Mouse (Mus musculus): ENCODE data around the gene Crym. TPM values are rescaled to one million over a fixed set of nuclear protein-coding genes. Genes with fewer than 3 reads are reported as not detected.
A peak's percentile ranks its signal among the peaks of the same experiment; 100 is the strongest.

Crym gene
- polyA plus RNA-seq, 1 experiment = 15.6 TPM

DNA sequence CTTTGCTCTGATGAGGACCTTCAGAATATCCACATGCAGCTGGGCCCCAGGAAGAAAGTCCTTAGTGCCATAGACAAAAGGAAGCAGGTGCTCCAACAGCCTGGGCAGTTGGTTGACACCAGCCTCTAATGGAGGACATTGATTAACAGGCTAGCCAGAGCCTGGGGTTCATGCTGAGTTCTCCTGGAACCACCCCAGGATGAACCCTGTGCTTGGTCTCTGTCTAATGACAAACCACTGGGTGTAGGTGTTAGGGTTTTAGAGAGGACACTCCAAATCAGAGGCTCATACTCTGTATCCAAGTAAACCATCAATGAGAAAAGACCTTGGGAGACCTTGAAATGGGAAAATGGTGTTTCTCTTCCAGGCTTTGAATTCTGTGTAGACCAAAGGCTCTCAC is 19.0 kb downstream of the Crym start:
- no peak for DNase-seq (ENCODE audit: low read depth)
- no peak for TF ChIP-seq POLR2A (IDR thresholded peaks at IDR 0.05; ENCODE audit: borderline replicate concordance, extremely low read depth, insufficient read depth, insufficient read length, poor library complexity, severe bottlenecking)
- no peak for TF ChIP-seq CTCF (IDR thresholded peaks at IDR 0.05; ENCODE audit: borderline replicate concordance, extremely low read depth, insufficient read depth, insufficient read length)

DNA sequence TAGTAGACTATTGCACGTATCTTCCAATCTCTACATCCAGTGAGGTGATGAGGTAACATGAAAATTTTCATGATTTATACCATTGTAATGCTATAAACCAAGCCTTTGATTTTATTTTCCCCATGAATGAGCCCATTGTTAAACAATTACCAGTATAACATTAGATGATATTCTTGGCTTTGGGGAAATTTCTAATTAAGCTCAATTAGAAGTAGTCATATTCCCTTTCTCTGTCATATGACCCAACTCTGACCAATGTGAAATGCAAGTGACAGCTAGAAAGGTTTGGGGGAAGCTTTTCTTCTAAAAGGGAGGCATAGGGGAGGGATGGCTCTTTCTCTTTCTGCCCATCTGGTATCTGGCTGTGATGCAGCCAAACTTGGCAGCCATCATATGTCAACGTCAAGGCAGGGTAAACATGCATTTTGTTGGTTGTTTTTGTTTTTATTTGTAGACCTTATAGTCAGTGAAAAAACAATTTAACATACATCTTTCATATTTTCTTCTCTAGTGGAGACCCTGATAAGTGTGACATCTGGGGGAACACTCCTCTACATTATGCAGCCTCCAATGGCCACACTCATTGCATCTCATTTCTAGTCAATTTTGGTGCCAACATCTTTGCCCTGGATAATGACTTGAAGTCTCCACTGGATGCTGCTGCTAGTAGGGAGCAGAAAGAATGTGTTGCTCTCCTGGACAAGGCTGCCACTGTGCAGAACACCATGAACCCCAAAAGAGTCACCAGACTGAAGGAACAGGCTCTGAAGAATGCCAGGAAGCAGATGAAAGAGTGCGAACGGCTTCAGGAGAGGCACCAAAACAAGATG is 20.3 kb downstream of the Crym start:
- TF ChIP-seq POLR2A (IDR thresholded peaks at IDR 0.05; ENCODE audit: borderline replicate concordance, extremely low read depth, insufficient read depth, insufficient read length, poor library complexity, severe bottlenecking) (no peak), CTCF (IDR thresholded peaks at IDR 0.05; ENCODE audit: borderline replicate concordance, extremely low read depth, insufficient read depth, insufficient read length) (no peak)
- DNase-seq (ENCODE audit: low read depth) = peak; percentile 58

DNA sequence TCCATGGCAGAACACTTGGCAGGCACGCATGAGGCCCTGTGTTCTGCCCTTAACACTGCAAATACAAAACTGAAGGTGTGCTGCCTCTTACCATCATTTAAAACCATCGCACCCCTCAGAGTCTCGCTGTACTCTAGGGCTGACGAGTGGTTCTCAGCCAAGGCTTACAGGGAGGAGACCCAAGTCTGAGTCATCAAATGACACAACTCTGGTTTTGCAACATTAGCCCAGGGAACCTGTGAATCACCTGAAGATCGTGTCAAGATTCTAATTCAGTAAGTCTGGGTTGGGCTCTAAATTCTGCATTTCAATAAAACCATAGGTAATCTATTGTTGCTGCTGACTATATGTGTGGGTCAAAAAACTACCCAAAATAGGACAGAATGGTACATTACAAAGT is 21.4 kb downstream of the Crym start:
- no peak for DNase-seq (ENCODE audit: low read depth)
- TF ChIP-seq POLR2A (IDR thresholded peaks at IDR 0.05; ENCODE audit: borderline replicate concordance, extremely low read depth, insufficient read depth, insufficient read length, poor library complexity, severe bottlenecking) (no peak), CTCF (IDR thresholded peaks at IDR 0.05; ENCODE audit: borderline replicate concordance, extremely low read depth, insufficient read depth, insufficient read length) (no peak)

DNA sequence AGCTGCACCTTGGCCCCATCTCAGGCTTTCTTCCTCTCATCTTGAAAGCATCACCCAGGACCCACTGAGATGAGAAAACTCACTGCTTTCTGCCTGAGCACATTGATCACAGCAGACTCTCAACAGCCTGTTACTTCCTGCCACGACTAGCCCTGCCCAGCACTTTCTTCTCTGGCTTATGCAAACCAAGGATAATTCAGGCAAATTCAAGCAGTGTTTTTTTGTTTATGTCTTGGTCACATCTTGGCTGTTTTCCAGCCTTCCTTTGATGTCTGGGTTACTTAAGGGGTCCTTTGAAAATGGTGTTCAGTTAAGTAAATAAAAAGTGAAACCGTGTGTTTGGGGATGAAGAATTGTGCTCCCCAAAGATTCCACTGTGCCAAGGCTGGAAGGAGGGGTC is 23.0 kb downstream of the Crym start:
- no peak for TF ChIP-seq CTCF (IDR thresholded peaks at IDR 0.05; ENCODE audit: borderline replicate concordance, extremely low read depth, insufficient read depth, insufficient read length)
- TF ChIP-seq POLR2A (IDR thresholded peaks at IDR 0.05; ENCODE audit: borderline replicate concordance, extremely low read depth, insufficient read depth, insufficient read length, poor library complexity, severe bottlenecking) = no peak
- peak; percentile 80 for DNase-seq (ENCODE audit: low read depth)

DNA sequence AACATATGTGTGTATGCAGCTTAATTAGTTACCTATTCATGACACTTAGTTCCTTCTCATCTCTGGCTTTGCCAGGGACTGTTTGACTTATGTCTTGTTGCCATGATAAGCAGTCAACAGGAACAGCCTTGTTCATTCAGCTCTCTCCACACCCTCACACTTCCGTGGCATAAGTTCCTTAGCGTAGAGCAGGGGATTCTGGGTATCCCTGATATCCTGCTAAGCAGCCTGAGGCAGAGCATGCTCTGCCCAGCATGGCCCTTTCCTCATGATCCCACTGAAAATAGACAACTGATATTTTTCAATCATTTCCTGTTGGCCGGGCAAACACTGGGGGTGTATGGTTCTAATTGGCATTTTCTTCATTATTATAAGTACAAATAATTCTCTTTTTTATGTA is 24.3 kb downstream of the Crym start:
- no peak for DNase-seq (ENCODE audit: low read depth)
- TF ChIP-seq POLR2A (IDR thresholded peaks at IDR 0.05; ENCODE audit: borderline replicate concordance, extremely low read depth, insufficient read depth, insufficient read length, poor library complexity, severe bottlenecking) (no peak), CTCF (IDR thresholded peaks at IDR 0.05; ENCODE audit: borderline replicate concordance, extremely low read depth, insufficient read depth, insufficient read length) (no peak)

DNA sequence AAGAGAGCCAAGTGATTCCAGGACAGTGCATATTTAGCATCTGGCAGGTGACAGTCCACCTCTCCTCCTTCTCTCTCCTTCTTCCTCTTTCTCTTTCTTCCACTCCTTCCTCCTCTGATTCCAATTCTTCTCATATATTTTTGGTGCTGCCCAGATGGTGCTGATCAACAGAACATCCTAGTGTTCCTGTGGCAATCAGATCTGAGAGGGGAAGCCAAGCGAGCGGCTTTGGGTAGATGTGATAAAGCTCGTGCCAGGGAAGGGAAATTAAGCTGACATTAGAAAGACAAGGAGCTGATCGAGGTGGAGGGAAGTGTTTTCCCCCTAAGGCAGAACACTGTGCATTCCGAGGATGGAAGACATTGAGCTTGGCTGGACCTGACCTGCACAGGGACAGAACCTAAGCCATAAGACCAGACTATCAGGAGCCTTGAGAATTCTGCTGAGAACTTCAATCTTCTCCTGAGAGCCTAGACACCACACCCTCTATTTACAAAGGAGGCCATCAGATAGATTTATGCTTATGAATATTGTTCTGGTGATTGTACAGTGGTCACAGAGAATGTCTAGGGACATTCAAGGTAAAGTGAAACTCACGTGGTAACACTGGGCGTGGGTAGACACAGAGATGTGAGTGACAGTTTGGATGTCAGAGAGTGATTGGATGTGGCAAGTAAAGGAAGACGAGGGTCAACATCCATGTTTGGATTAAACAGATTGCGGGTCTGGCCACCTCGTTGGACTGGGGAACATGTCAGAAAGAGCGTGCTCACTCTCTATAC is 27.0 kb downstream of the Crym start:
- TF ChIP-seq POLR2A (IDR thresholded peaks at IDR 0.05; ENCODE audit: borderline replicate concordance, extremely low read depth, insufficient read depth, insufficient read length, poor library complexity, severe bottlenecking) (no peak), CTCF (IDR thresholded peaks at IDR 0.05; ENCODE audit: borderline replicate concordance, extremely low read depth, insufficient read depth, insufficient read length) (no peak)
- no peak for DNase-seq (ENCODE audit: low read depth)

DNA sequence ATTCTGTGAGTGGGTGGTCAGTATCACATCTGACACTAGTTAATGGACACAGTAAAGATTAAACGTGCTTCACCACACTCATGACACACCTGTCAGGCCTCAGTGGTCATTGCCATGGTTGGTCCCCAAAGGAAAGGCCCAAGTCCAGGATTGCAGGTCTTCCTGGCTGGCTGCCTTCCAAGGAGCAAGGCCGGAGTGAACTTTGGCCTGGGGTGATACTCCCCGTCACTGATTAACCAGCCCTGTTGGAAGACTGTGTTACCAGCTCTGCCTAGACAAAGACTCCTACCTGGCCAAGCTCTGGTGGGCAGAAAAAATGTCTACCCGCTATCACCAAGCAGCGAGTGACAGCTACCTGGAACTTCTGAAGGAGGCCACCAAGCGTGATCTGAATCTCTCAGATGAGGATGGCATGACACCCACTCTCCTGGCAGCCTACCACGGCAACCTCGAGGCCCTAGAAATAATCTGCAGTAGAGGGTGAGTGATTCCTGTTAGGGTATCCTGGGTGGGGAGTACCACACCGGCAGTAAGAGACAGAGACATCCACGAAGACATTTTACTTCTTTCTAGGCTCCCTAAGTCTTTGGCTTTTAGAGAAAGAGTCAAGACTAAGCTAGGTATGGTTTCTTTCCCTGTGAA is 28.2 kb downstream of the Crym start, which contains the start of gene Anks4b:
Gene Anks4b (plus strand): TSS at position 256 of the 642 bp plus-strand sequence.
- TF ChIP-seq POLR2A (IDR thresholded peaks at IDR 0.05; ENCODE audit: borderline replicate concordance, extremely low read depth, insufficient read depth, insufficient read length, poor library complexity, severe bottlenecking) (no peak), CTCF (IDR thresholded peaks at IDR 0.05; ENCODE audit: borderline replicate concordance, extremely low read depth, insufficient read depth, insufficient read length) (no peak)
- DNase-seq (ENCODE audit: low read depth) = no peak

DNA sequence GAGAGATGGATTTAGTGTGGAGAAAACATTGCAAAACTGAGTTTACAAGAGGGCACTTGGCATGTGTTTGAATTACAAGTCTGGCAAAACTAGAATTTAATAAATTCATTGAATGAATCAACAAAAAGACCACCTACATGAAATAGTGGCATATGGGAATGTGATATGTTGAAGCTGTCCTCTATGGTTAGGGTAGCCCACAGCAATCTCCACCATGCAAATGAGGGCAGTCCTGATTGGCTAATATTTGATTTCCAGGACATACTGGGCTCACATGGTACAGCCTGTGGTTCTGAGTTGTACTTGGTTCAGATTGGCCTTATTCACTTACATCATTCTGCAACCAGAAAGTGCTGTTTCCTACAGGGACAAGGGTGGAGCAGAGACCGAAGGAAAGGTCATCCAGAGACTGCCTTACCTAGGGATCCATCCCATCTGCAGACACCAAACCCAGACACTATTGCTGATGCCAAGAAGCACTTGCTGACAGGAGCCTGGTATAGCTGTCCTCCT is 29.7 kb downstream of the Crym start:
- no peak for DNase-seq (ENCODE audit: low read depth)
- TF ChIP-seq POLR2A (IDR thresholded peaks at IDR 0.05; ENCODE audit: borderline replicate concordance, extremely low read depth, insufficient read depth, insufficient read length, poor library complexity, severe bottlenecking) = no peak
- TF ChIP-seq CTCF (IDR thresholded peaks at IDR 0.05; ENCODE audit: borderline replicate concordance, extremely low read depth, insufficient read depth, insufficient read length) = no peak

DNA sequence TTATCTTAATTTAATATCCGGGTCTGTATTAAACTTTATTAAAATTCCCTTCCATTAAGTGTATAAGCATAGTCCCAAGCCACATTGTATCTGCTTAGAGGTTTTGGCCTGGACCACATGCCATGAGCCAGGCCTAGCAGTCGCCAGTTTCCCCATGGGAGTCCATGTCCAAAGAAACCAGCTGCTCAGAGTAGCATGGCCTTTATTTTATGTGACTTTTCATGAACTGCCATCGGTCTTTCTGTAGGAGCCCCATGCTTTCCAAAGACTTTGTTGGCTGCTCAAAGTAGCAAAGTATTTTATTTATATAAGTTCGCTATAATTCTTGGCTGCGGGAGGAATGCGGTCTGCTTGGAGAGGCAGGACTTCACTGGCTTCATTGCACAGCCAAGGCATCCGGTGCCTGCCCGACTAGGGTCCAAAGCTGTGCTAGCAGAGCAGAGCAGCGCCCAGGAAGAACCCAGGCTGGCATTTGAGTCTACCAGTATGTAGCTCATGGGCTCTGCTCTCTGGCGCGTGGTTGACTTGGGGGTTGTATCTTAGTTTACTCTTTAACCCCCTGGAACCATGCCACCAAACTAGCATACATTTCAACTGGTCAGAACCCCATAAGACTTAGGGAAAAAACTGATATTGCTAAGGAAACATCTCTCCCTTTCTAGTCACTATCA is 38.2 kb downstream of the Crym start:
- TF ChIP-seq POLR2A (IDR thresholded peaks at IDR 0.05; ENCODE audit: borderline replicate concordance, extremely low read depth, insufficient read depth, insufficient read length, poor library complexity, severe bottlenecking) (no peak), CTCF (IDR thresholded peaks at IDR 0.05; ENCODE audit: borderline replicate concordance, extremely low read depth, insufficient read depth, insufficient read length) (no peak)
- no peak for DNase-seq (ENCODE audit: low read depth)

DNA sequence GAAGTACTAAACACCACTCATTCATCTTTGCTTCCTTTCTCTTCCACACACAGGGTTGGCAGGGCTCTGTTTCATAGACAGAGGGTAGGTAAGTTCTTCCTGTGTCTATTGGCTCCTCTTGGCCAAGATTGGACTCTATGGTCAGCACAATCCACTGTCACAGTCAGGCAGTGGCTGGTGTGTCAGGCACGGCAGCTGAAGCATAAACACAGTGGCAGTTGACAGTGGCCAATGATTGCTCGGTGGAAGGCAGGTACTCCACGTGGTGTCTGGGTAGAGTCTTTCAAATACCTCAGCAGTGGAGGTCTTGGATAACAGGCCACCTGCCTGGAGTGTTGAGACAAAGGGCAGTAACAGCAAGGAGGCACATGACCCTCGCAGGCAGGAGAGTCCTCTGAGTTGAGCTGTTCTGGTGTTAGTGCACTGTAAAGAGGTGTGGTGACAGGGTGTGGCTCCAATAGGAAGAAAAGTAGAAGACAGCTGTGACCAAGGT is 43.7 kb downstream of the Crym start:
- no peak for DNase-seq (ENCODE audit: low read depth)
- TF ChIP-seq POLR2A (IDR thresholded peaks at IDR 0.05; ENCODE audit: borderline replicate concordance, extremely low read depth, insufficient read depth, insufficient read length, poor library complexity, severe bottlenecking) (no peak), CTCF (IDR thresholded peaks at IDR 0.05; ENCODE audit: borderline replicate concordance, extremely low read depth, insufficient read depth, insufficient read length) (no peak)
